Comparison of ENCODE assay signal across 8 mouse cellular contexts in the genomic region with DNA sequence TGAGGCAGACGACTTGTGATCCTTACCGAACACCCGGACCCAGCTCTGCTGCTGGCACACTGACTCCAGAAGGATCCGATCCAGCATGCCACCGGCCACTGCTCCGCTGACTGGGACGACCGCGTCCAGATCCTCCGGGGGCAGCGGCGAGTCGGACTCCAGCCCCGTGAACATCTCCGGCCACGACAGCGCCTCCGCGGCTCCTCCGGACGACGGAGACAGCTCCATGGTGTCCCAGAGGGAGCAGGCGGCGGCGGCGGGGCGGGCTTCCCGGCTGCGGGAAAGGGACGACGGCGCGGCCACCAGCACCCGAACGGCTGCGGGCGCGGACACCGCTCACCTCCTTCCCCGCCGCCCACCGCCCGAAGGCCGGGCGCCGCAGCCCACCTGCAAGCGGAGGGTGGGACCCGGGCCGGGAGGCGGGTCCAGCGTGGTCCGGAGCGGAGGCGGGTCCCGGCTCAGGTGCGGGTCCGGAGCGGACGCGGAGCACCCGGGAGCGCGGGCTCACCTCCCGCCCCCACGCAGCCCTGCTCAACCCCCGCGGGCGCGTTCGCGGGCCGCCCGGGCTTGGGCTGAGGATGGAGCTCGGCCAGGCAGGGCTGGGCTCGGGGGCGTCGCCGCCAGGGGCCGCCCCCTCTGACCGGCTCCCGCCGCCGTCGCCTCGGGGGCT. TPM values are rescaled to one million over a fixed set of nuclear protein-coding genes. Genes with fewer than 3 reads are reported as not detected.
DNase-seq lines count a peak whose midpoint lies in the region; ATAC-seq lines count a peak whose summit lies in the region.

No protein-coding gene starts in this region.

- H3K4me2 ChIP-seq in forebrain, embryonic 15.5 days (replicated peaks), result peak overlapping the region; percentile 76

- H3K27ac ChIP-seq in forebrain, embryonic 15.5 days (replicated peaks), result peak overlapping the region; percentile 97

- DNase-seq in Muller cell, postnatal 12 days (ENCODE audit: inconsistent ontology term), result peak; percentile 78
- DNase-seq in cerebellum, adult 11-12 months, result peak; percentile 74
- DNase-seq in heart, postnatal 4 days, result peak; percentile 78
- peak; percentile 70 to 82 for DNase-seq in layer of hippocampus, postnatal 10 days (ENCODE audit: low spot score in 2 of 2)
- peak; percentile 79 for DNase-seq in lung, postnatal 10 days
- DNase-seq in retina, embryonic 14.5 days (ENCODE audit: low spot score), result peak; percentile 71
- DNase-seq in urinary bladder, postnatal 4 days (ENCODE audit: low spot score in 2 of 2), result peak; percentile 64 to 70

- ATAC-seq in forebrain, embryonic 15.5 days (replicated peaks), result peak; percentile 87

- no peaks in the 10 kb centered on the region for H3K27me3 ChIP-seq in forebrain, embryonic 15.5 days

- H3K4me1 ChIP-seq in forebrain, embryonic 15.5 days, result peaks cover 20% of the 10 kb centered on the region

- no peaks in the 10 kb centered on the region for H3K36me3 ChIP-seq in forebrain, embryonic 15.5 days

- H3K9ac ChIP-seq in forebrain, embryonic 15.5 days (replicated peaks), result peak overlapping the region; percentile 84

- H3K4me3 ChIP-seq in forebrain, embryonic 15.5 days, result peak overlapping the region; percentile 87

- no peaks in the 10 kb centered on the region for H3K9me3 ChIP-seq in forebrain, embryonic 15.5 days

- under 1% methylated on average over 73 of the region's 85 CpGs for WGBS in forebrain, embryonic 15.5 days

RNA-seq across cellular contexts. Expression of gene Rasal2, which starts 0.5 kb away (rescaled TPM):
- polyA plus RNA-seq in forebrain, embryonic 15.5 days (2015; fragmentation: Nextera tagmentation; extraction: Ambion mirVana), result 36.6 and 37.8 TPM in 2 replicates
- 10 to 100 TPM; 32.6 to 35.7 TPM for total RNA-seq in heart, postnatal 4 days (2021)
- 10 to 100 TPM; 45.4 to 48.3 TPM for total RNA-seq in layer of hippocampus, postnatal 10 days (2021)

RNA-seq across cellular contexts. Expression of gene Cryzl2, which starts 46.5 kb away (rescaled TPM):
- polyA plus RNA-seq in forebrain, embryonic 15.5 days (2015; fragmentation: Nextera tagmentation; extraction: Ambion mirVana), result 5.2 and 6.4 TPM in 2 replicates
- 10 to 100 TPM; 20.1 to 22.8 TPM for total RNA-seq in heart, postnatal 4 days (2021)
- 1 to 10 TPM; 5.0 to 5.5 TPM for total RNA-seq in layer of hippocampus, postnatal 10 days (2021)

Comparison
In these comparisons a context has a peak if more than half of its experiments do, and no peak if none do; other contexts are left out.
1. Peak in every context shown above with its lines: DNase-seq, ATAC-seq, H3K4me3 ChIP-seq and H3K27ac ChIP-seq.